Mouse (Mus musculus): ENCODE measurements around the gene Olfr591.

GRCm38 (mm10) chr7:103125538-103125937 is 52.6 kb downstream of the Olfr591 start, which contains the start of gene Olfr586:
- no peak for TF ChIP-seq POLR2AphosphoS2 (IDR thresholded peaks at IDR 0.05; ENCODE audit: insufficient read length, low read depth)
- no peak for TF ChIP-seq MAX (IDR thresholded peaks at IDR 0.05; ENCODE audit: low read depth)
- no peak for TF ChIP-seq TCF12 (IDR thresholded peaks at IDR 0.05; ENCODE audit: insufficient read depth, poor library complexity, severe bottlenecking)
- TF ChIP-seq POLR2A (IDR thresholded peaks at IDR 0.05; ENCODE audit: insufficient read length, low read depth): no peak
- TF ChIP-seq E2F4 (IDR thresholded peaks at IDR 0.05; ENCODE audit: insufficient read depth): no peak
- no peak for TF ChIP-seq REST (IDR thresholded peaks at IDR 0.05; ENCODE audit: insufficient read depth, insufficient read length)
- TF ChIP-seq TCF3 (IDR thresholded peaks at IDR 0.05; ENCODE audit: insufficient read length, low read depth): no peak
- no peak for TF ChIP-seq CEBPB (IDR thresholded peaks at IDR 0.05; ENCODE audit: insufficient read depth, poor library complexity, severe bottlenecking)
- no peak for TF ChIP-seq MYOD1 (IDR thresholded peaks at IDR 0.05; ENCODE audit: control insufficient read depth in 1 of 3, insufficient read length in 2 of 3, low read depth in 2 of 3)
- TF ChIP-seq SRF (IDR thresholded peaks at IDR 0.05; ENCODE audit: control insufficient read depth, insufficient read length, low read depth): no peak
- no peak for TF ChIP-seq MYOG (IDR thresholded peaks at IDR 0.05; ENCODE audit: control insufficient read depth in 1 of 3, insufficient read depth in 1 of 3, insufficient read length in 2 of 3, low read depth in 2 of 3)
- TF ChIP-seq USF1 (IDR thresholded peaks at IDR 0.05; ENCODE audit: low read depth): no peak

Data from myocyte (in vitro differentiated cells).